Mouse (Mus musculus) midbrain, embryonic 11.5 days (tissue): ENCODE measurements around the gene Dusp8. TPM values are rescaled to one million over a fixed set of nuclear protein-coding genes. Genes with fewer than 3 reads are reported as not detected.
A peak's percentile ranks its signal among the peaks of the same experiment; 100 is the strongest.

Source experiments
- ATAC-seq: fragments of 200-750 bp; cut with Nextera tagmentation; 2 replicates; pipeline ENCODE4 v1.8.0; 2017; ENCODE audit warnings: moderate TSS enrichment, moderate library complexity; ENCODE audit not compliant: low FRiP score
- DNase-seq: peaks from one replicate; pipeline ENCODE4 v3.0.0; 2015; ENCODE audit warnings: low spot score; ENCODE audit errors: missing footprints
- H3K27ac ChIP-seq: fragments of 300-500 bp; sonication (generic); 2 replicates; pipeline ENCODE4 v1.5.1; 2014; ENCODE audit warnings: low read depth, low read length
- H3K27me3 ChIP-seq: fragments of 300-500 bp; sonication (generic); 2 replicates; pipeline ENCODE4 v1.6.1; 2014; ENCODE audit warnings: mild to moderate bottlenecking, low read length, moderate library complexity, mixed read lengths; ENCODE audit not compliant: control insufficient read depth, insufficient read depth
- H3K36me3 ChIP-seq: fragments of 300-500 bp; sonication (generic); 2 replicates; pipeline ENCODE4 v1.6.1; 2014; ENCODE audit warnings: mild to moderate bottlenecking, low read length, moderate library complexity, mixed read lengths; ENCODE audit not compliant: control insufficient read depth, insufficient read depth
- H3K4me1 ChIP-seq: fragments of 300-500 bp; sonication (generic); 2 replicates; pipeline ENCODE4 v1.6.1; 2014; ENCODE audit warnings: low read length; ENCODE audit not compliant: control insufficient read depth, insufficient read depth
- H3K4me2 ChIP-seq: fragments of 300-500 bp; sonication (generic); 2 replicates; pipeline ENCODE4 v1.6.1; 2014; ENCODE audit warnings: mild to moderate bottlenecking, moderate library complexity
- H3K4me3 ChIP-seq: fragments of 300-500 bp; sonication (generic); 2 replicates; pipeline ENCODE4 v1.5.1; 2014; ENCODE audit warnings: low read depth, low read length
- H3K9ac ChIP-seq: fragments of 300-500 bp; sonication (generic); 2 replicates; pipeline ENCODE4 v1.6.1; 2014; ENCODE audit warnings: low read length
- H3K9me3 ChIP-seq: fragments of 300-500 bp; sonication (generic); 2 replicates; pipeline ENCODE4 v1.6.1; 2016; ENCODE audit warnings: low read length; ENCODE audit not compliant: control insufficient read depth
- WGBS: fragments of 180-500 bp; shearing (Covaris S2); extraction: QIAGEN DNeasy Blood & Tissue Kit; methylation state at CpG from one replicate; pipeline ENCODE4 v1.1.7; 2014; 5-methylcytosine and 5-hydroxymethylcytosine counted together
- polyA plus RNA-seq: library from polyadenylated mRNA; unstranded; fragments of >200 nt; fragmentation: Nextera tagmentation; extraction: Ambion mirVana; gene quantifications from 2 replicates; pipeline ENCODE4 v1.2.1, GENCODE M21; 2014

Gene Dusp8
- polyA plus RNA-seq, 1 experiment from 2014 or later, result 15.7 TPM

DNA sequence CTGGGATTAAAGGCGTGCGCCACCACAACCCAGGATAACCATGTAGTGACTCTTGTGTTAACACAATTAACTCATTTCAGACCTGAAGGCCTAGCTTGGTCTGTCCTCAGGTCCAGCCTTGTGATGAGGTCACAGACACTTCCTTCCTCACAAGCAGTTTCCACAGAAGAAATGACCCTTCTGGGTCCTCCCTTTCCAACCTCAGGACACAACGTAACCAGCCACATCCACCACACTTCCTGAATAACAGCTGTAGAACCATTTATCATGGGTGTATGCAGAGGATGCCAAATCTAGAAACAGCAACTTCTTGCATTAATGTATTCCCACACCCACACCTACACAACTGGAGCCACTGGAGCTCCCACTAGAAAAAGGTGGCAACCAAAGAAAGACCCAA, 54.9 kb downstream of the Dusp8 start:
- Histone ChIP-seq H3K9ac (no peak overlapping the region), H3K4me2 (no peak overlapping the region), H3K36me3 (no peaks in the 10 kb centered on the region), H3K4me1 (peaks cover 3% of the 10 kb centered on the region; the same call in 1 of the 2 replicates), H3K9me3 (no peaks in the 10 kb centered on the region), H3K27me3 (no peaks in the 10 kb centered on the region), H3K27ac (no peak overlapping the region), H3K4me3 (no peak overlapping the region)
- 92% methylated on average over 3 of the region's 3 CpGs for WGBS
- no peak for DNase-seq
- no peak for ATAC-seq

DNA sequence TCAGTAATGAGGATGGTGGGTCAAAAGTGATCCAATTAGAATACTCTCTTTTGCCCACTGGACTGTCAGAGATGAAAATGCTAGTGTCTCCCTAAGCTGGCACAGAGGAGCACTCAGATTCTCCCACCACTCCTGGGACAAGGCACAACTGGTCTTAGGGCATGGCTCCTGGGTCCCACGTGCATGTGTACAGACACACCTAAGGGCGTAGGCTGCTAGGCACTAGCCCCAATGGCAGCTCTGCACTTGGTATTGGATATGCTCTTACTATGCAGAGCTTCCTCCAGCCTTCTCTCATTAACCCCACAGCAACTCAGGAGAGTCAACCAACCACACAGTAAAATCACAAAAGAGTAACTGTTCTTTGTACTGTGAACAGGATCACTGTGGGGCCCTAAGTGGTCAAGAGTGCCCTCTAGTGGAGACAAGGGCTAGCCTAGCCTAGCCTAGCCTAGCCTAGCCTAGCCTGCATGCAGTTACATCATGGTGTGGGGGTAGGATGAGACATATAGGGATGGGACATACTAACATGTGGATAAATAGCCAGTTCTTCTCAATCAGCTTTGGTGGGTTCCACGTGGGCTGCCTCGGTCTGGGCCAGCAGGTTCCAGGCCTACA, 58.0 kb downstream of the Dusp8 start:
- no peak overlapping the region for H3K27ac ChIP-seq
- H3K4me2 ChIP-seq, result no peak overlapping the region
- H3K36me3 ChIP-seq, result no peaks in the 10 kb centered on the region
- ATAC-seq (peak; percentile 70; the same call in 1 of the 2 replicates), DNase-seq (peak; percentile 89)
- H3K27me3 ChIP-seq, result no peaks in the 10 kb centered on the region
- no peak overlapping the region for H3K9ac ChIP-seq
- H3K4me3 ChIP-seq, result no peak overlapping the region
- no peaks in the 10 kb centered on the region for H3K9me3 ChIP-seq
- H3K4me1 ChIP-seq, result no peaks in the 10 kb centered on the region
- 77% methylated on average over 4 of the region's 4 CpGs for WGBS

DNA sequence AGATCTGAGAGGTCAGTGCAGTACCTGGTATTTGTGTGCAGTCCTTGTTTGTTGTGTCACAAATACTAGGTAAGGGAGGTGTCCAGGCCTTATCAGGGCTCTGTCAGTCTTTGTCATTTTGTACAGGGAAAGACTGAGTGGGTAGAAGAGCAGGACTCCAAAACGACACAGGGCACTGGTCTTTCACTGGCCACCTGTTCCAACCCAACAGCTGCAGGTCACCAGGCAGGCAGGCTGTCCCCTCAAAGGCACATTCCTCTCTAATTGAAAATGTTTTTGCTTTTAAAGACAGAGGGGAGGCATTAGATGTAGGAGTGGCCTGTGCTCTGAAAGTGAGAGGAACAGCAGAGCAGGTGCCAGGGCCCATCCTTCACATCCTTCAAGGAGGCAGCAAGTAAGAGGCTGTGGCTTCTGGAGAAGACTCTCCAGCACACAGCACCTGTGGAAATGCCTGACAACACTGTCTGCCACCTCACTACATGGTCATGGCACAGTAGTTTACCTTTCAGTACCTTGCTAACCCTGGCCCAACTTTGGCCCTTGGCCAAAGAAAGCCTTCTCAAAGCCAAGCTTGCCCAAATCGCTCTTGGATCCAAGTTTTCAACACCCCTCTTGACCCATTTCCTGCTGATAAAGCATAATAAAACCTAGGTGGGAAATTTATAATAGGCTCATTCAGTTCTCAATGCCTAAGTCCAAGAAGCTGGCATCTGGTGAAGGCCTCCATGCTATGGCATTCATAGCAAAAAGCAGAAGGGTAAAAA, 60.4 kb downstream of the Dusp8 start:
- Histone ChIP-seq H3K4me3 (no peak overlapping the region), H3K27ac (no peak overlapping the region), H3K9ac (no peak overlapping the region), H3K4me2 (no peak overlapping the region), H3K36me3 (no peaks in the 10 kb centered on the region), H3K4me1 (no peaks in the 10 kb centered on the region), H3K9me3 (no peaks in the 10 kb centered on the region), H3K27me3 (no peaks in the 10 kb centered on the region)
- DNase-seq, result no peak
- no peak for ATAC-seq
- 80% methylated on average over 2 of the region's 2 CpGs for WGBS

DNA sequence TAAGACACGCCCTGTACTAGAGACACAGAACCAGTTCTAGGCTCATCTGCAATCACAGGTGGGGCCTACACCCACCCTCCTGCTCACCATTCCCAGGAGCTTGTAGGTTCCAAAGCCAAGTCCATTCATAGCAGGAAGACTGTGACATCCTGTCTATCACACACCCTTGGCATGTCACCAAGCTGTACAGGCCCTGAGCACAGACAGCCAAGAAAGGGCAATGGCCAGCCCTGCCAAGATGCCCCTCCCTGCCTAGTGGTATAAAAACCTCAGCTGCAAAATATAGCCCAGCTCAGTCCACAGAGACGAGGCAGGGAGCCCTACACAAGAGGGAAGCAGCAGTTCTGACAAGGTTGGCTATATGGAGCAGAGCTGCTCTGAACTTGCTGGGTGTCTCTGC, 61.4 kb downstream of the Dusp8 start:
- H3K27me3 ChIP-seq, result no peaks in the 10 kb centered on the region
- ATAC-seq (no peak), DNase-seq (no peak)
- WGBS, result 79% methylated on average over 2 of the region's 2 CpGs
- no peak overlapping the region for H3K9ac ChIP-seq
- H3K9me3 ChIP-seq, result no peaks in the 10 kb centered on the region
- H3K4me3 ChIP-seq, result no peak overlapping the region
- no peak overlapping the region for H3K27ac ChIP-seq
- H3K4me1 ChIP-seq, result no peaks in the 10 kb centered on the region
- no peaks in the 10 kb centered on the region for H3K36me3 ChIP-seq
- H3K4me2 ChIP-seq, result no peak overlapping the region

DNA sequence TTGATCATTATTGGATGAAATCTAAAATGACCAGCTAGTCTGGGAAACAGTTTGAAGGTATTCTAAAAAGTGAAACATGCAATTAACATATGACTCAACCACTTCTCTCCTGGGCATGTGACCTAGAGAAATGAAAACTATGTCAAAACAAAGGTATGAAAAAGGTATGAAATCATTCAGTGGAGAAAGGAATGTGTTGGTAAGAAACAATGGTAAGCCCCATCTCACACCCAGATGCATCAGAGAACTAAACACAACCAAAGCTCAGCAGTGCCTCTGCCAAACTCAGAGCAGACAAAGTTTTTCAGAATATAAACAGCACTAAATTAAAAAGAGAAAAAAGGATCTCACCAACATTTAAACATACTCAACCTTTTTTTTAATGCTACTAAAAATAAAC, 65.6 kb downstream of the Dusp8 start:
- H3K4me2 ChIP-seq, result no peak overlapping the region
- no peaks in the 10 kb centered on the region for H3K4me1 ChIP-seq
- no peak overlapping the region for H3K9ac ChIP-seq
- no peaks in the 10 kb centered on the region for H3K9me3 ChIP-seq
- no peaks in the 10 kb centered on the region for H3K27me3 ChIP-seq
- no peaks in the 10 kb centered on the region for H3K36me3 ChIP-seq
- ATAC-seq (no peak), DNase-seq (no peak)
- H3K4me3 ChIP-seq, result no peak overlapping the region
- no peak overlapping the region for H3K27ac ChIP-seq

Other genes with a start within 250 kb of the Dusp8 start
- 55.5 and 56.4 TPM in 2 replicates for gene Tollip, start 177.3 kb downstream of the Dusp8 start, polyA plus RNA-seq
- gene Brsk2, start 146.1 kb downstream of the Dusp8 start, polyA plus RNA-seq, result 9.9 and 11.4 TPM in 2 replicates
- gene Mob2, start 34.8 kb downstream of the Dusp8 start, polyA plus RNA-seq, result 59.2 and 60.2 TPM in 2 replicates
- gene Gm45618, start 24.9 kb upstream of the Dusp8 start, polyA plus RNA-seq, result not detected in 2 replicates
- not detected in 2 replicates for gene Gm39115, start 40.2 kb upstream of the Dusp8 start, polyA plus RNA-seq
- not detected in 2 replicates for gene Gm45337, start 48.8 kb upstream of the Dusp8 start, polyA plus RNA-seq
- not detected in 2 replicates for gene Gm29735, start 61.3 kb upstream of the Dusp8 start, polyA plus RNA-seq
- gene Gm4553, start 69.9 kb upstream of the Dusp8 start, polyA plus RNA-seq, result not detected in 2 replicates
- not detected in 2 replicates for gene Krtap5-2, start 80.2 kb upstream of the Dusp8 start, polyA plus RNA-seq
- gene Gm10153, start 94.5 kb upstream of the Dusp8 start, polyA plus RNA-seq, result not detected in 2 replicates
- gene Krtap5-3, start 105.5 kb upstream of the Dusp8 start, polyA plus RNA-seq, result not detected in 2 replicates
- not detected in 2 replicates for gene Gm7579, start 116.0 kb upstream of the Dusp8 start, polyA plus RNA-seq
- not detected in 2 replicates for gene Krtap5-5, start 134.1 kb upstream of the Dusp8 start, polyA plus RNA-seq
- gene Gm40460, start 145.2 kb upstream of the Dusp8 start, polyA plus RNA-seq, result not detected in 2 replicates
- not detected in 2 replicates for gene Gm2431, start 162.5 kb upstream of the Dusp8 start, polyA plus RNA-seq
- not detected in 2 replicates for gene Gm4559, start 178.5 kb upstream of the Dusp8 start, polyA plus RNA-seq
- not detected in 2 replicates for gene Krtap5-1, start 201.3 kb upstream of the Dusp8 start, polyA plus RNA-seq
- gene Krtap5-4, start 207.7 kb upstream of the Dusp8 start, polyA plus RNA-seq, result not detected in 2 replicates